Mouse (Mus musculus) kidney, postnatal 36 days (tissue): ENCODE measurements around the gene Gsta3.
"Not testable (repeated sequence)": the region's sequence is repeated elsewhere in the genome, so short reads cannot be mapped to it uniquely, and the experiment has no call there.

ENCODE experiments used
- DNase-seq, 2 experiments: peaks; one replicate each; pipeline ENCODE4 v3.0.0; 2021 to 2022; ENCODE audit warnings: mixed read lengths in 2 of 2

Gene Gsta3

GRCm38 (mm10) chr1:21239911-21240898, at the start of gene Gsta3:
Gene Gsta3, plus strand, starts transcription at chr1:21240589.
- peak; percentile 21 to 78 for DNase-seq

DNA sequence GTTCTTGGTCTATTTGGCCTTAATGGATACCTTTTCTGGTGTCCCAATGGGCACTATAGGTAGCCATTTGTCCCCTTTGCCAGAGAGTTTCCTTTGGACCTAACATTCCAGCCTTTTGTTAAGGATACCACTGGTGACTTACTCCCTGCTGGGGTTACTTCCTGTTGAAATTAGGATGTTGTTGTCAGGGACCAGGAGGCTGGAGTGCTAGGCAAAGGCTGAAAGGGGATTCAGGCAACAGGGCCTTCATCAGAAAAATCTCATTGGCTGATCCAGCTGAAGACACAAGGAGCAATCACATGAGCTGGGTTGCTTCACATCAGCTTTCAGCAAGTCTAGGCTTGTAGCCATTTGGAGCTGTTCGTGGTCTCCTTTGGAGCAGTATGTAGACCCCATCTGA, 34.1 kb upstream of the Gsta3 start:
- DNase-seq = no peak

- not testable (repeated sequence) for DNase-seq
Observed at GRCm38 (mm10) chr1:21213537-21213936, 26.9 kb upstream of the Gsta3 start.

GRCm38 (mm10) chr1:21213991-21214692, 26.2 kb upstream of the Gsta3 start:
- not testable (repeated sequence) for DNase-seq

GRCm38 (mm10) chr1:21218489-21218919, 21.9 kb upstream of the Gsta3 start, which contains the start of gene Tmem14a:
Gene Tmem14a, plus strand, starts transcription at chr1:21218575.
- DNase-seq = peak; percentile 90 to 95

GRCm38 (mm10) chr1:21227756-21228395, 12.5 kb upstream of the Gsta3 start:
- DNase-seq = no peak

DNA sequence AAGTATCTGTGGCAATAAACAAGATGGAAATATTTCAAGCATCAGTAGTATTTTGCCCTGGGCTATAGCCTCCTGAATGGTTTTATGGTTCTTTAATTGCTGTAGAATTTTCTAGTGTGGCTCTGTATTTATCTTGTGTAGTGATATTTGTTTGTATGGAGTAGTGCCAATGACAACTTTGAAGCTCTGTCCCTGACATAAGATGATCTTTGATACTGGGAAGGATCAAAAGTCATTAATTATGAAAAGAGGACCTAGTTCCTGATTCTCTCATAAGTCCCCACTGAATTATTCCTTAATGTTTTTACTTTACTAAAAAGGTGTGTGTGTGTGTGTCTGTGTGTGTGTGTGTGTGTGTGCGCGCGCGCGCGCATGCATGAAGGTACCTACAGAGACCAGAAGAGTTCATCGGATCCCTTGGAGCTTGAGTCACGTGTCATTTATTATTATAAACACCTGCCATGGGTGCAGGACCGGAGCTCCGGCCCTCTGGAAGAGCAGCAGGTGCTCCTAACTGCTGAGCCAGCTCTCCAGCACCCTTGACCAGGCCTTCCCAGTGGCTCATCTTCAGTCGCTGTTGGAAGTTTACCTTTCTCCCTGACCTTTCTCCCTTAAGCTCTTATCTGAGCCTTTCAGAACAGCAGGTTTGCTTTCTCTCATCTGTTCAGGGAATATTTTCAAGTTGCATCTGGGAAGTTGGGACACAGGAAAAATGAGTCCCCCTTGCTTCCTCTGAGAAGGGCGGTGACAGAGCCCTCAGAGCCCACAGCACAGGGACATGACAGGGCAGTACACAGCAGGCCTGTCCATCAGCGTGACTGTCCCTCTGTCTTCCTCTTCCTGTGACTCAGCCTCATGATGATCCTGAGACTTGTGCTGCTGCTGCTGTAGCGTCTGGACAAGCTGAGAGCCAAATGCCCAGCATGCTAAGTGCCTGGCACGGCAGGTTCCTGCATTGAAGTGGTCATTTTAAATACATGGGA, 11.4 kb upstream of the Gsta3 start:
- not testable (repeated sequence) for DNase-seq

DNA sequence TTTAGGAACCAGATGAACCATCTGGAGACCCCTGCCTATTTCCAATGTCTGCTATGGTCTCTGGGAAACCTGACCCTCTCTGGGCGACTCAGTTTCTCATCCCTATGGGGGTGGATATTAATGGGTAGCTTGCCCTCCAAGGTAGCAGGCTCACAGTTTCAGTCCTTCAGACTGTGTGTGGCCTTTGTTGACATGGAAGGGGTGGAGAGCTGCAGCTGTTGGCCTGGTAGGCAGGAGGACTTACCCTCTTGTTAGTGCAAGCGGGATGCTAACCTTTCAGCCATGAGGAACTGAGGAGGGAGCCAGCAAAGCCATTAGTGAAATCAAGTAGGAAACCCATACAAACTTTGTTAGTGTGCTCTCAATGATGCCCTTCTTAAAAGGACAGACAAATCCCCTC, 10.0 kb upstream of the Gsta3 start:
- no peak for DNase-seq

DNA sequence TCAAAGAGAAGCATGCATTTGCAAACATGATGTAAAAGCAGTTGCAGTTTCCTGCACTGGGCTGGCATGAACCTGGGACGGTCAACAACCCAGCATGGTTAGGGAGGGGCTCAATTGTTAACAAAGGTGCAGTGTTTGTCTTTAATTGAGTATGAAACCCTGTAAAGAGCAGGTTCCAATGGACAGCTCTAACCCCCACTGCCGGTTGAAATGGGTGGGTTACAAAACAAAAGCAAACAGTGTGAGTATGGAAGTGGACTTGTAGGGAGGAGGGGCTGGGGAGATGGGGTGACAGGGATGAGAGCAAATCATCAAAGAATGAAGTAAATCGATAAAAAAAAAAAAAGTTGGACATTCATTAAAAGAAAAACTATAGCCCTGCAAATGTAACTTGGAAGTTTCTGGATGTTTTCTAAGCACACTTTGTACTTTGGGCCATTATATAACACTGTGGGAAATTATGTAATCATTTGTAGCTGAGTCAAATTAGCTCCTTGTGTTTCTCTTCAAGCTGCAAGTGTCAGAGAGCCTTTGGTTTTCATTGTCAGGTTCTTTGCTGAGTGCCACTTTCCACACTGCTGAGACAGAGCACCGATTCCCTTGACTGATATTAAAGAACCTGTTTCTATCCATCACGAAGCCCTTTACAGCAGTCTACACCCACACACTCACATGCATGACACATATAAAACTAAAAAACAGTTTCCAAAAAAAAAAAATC, 8.5 kb upstream of the Gsta3 start:
- DNase-seq = peak; percentile 17 to 72

DNA sequence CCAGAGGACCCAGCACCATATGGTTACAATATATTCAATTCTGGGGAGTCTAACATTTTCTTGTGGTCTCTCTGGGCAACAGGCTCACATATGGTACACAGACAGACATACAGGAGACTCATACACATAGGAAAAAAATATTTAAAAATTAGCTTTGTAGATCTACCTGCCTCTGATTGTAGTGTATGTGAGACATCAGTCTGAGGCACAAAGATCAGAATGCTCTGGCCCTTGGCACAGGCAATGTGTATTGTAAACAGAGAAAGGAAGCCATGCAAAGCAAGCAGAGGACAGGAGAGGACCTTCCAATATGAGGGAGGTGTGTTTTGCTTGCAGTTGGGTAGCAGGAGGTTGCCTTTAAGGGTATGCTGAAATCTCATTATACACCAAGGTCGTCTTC, 7.9 kb upstream of the Gsta3 start:
- DNase-seq = peak in 1 of 2 experiments; percentile 14

GRCm38 (mm10) chr1:21235359-21235758, 5.0 kb upstream of the Gsta3 start:
- no peak for DNase-seq

- DNase-seq = no peak
Observed at GRCm38 (mm10) chr1:21241096-21241495, 707 bp downstream of the Gsta3 start.

DNA sequence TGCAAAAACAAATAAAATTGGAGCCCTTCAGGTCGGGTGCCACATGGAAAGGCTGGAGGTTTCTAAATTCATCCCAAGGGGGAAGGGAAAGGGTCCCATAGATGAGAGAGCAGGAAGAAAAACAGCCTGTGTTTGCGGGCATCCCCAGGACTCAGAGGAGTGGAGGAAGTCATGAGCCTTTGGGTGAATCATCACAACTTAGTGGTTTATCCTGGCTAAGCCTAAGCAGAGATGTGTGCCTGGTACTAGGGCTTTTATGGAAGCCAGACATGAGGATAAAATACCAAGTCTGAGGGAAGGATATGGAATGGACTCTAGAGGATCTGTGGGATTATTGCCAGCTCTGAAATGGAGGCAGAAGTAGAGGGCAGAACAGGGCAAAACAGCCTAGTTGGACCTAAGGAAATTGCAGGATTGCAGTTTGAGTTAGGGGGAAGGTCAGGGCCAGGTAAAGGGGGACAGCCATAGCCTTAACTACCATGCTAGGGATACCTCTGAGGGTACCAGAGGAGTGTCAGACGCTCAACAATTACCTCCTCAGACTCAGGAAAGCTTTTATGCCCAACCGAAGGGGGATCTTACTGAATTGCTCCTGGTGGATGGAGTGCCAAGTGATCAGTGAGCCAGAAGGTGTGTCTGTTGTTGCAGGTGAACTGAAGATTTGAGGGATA, 4.0 kb downstream of the Gsta3 start:
- no peak for DNase-seq

- no peak for DNase-seq
Observed at GRCm38 (mm10) chr1:21246136-21246535, 5.7 kb downstream of the Gsta3 start.

DNA sequence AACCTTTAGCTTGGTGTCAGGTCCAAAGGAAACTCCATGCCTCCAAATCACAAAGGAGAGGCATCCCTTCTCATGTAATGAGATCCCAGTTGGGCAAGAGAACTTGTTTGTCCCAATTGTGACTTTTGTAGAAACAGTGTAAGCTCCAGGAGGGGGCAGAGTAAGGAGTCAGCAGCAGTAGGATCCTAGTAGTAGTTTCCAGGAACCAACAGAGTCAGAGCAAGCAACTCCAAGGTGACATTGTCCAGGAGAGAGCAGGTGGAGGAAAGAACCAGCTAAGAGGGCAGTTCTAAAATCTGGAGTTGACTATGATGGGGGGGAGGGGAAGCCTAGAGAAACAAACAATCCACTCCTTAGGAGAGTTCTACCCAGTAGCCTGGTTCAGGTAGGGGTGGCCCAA, 7.5 kb downstream of the Gsta3 start:
- DNase-seq = no peak

DNA sequence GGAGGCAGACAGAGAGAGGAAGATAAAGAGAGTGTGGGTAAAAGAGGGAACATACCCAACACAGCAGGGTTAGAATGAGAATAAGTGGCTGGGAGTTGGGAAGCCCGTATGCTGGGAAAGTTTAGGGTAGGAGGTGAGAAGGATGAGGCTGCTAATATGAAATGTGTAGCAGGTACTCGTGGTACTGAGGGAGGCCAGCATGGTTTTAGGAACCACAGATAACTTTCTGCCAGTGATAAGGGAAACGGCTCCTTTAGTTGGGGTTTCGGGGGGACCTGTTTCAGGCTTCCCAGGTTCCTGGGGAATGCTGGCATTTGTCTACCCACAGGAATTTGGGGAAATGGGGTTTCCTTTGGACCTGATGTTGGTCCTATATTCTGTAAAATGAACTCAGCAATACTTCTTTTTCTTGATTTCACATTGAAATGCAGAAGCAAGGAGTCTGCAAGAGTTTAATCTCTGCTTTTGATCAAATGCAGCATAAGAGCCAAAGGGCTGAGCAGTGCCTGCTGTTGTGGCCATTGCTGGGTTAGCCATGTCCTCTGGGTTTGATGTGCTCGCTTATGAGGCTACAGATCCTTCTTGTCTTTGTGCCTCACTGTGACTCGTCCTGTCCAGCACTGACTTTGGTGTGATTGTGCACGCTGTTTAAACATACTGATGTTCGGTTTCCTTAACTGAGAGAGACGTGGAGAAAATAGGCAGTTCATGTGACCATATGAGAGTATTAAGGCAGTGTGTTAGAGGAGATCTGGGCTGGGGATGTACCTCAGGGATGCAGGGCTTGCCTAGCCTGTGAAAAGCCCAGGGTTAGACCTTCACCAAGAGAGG, 8.4 kb downstream of the Gsta3 start:
- no peak for DNase-seq

GRCm38 (mm10) chr1:21251661-21252060, 11.3 kb downstream of the Gsta3 start:
- DNase-seq = no peak

DNA sequence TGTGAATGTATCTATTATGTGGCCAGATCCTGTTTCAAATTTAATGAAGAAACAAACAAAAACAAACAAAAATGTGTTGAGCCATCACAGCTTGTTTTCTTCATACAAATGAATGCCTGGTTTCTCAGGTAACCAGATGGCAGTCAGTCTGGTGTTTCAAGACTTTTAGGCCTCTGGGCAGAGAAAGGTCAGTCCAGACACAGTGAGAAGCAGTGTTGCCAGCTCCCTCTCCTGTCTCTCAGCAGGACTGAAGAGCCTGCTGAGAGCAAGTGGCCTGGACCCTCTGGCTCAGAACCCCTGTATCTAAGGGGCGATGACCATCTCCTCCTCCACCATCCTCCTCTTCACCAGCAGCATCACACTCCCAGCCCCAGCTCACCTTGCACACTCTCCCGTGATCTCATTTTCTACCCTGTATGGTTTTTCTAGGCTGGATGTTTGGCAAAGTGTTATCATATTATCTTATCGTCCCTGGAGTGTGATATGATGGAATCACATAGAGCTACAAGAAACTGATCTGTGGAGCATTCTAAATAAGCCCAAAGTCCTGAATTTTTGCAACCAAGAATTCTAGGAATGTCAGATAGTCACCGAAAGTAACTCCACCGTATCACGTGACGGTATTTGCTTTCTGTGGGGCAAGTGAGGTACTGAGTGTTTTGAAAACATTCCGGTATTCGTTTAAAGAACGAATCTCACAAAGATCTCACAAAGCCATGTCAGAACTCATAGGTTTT, 12.3 kb downstream of the Gsta3 start:
- peak; percentile 9 to 31 for DNase-seq

DNA sequence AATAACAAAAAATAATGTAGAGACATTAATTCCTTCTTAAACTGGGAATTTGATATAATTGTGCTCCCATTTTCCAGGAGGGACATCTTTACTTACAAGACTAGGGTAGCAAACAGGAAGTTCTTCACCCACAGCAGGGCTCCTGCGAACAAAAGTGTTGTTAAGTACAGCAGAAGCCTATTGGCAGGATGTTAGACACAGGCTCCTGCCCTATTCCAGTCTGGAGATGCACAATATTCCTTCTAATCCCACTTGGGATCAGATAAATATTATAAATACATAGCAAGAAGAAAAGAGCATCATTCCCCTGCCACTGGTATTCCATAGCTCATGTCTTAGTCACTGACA, 12.9 kb downstream of the Gsta3 start:
- DNase-seq = no peak
